Mouse (Mus musculus) ES-E14 (cell line): ENCODE measurements around the gene Grid1. TPM values are rescaled to one million over a fixed set of nuclear protein-coding genes. Genes with fewer than 3 reads are reported as not detected.

Source experiments
- DNase-seq: peaks from one replicate; pipeline ENCODE4 v3.0.0-alpha.2; 2013; ENCODE audit warnings: low read depth, low spot score
- H3K27ac ChIP-seq: 2 replicates; pipeline ENCODE4 v1.5.1; 2012; ENCODE audit warnings: low read depth, mild to moderate bottlenecking, low read length, moderate library complexity, mixed read lengths; ENCODE audit not compliant: poor library complexity, insufficient read depth, severe bottlenecking
- H3K36me3 ChIP-seq: 2 replicates; pipeline ENCODE4 v1.6.1; 2012; ENCODE audit warnings: mild to moderate bottlenecking, low read length, moderate library complexity, mixed read lengths; ENCODE audit not compliant: control insufficient read depth, poor library complexity, insufficient read depth, severe bottlenecking
- H3K4me1 ChIP-seq, 2 experiments: fragments of 150-350 bp in 1 of 2; sonication (generic) in 1 of 2; 2 replicates each; pipeline ENCODE4 v1.6.1; 2012; ENCODE audit warnings: low read length in 2 of 2, mild to moderate bottlenecking in 1 of 2, mixed read lengths in 1 of 2; ENCODE audit not compliant: control insufficient read depth in 2 of 2, insufficient read depth in 2 of 2, poor library complexity in 1 of 2
- H3K4me3 ChIP-seq, 2 experiments: fragments of 150-350 bp in 1 of 2; sonication (generic) in 1 of 2; 2 replicates each; pipeline ENCODE4 v1.5.1; 2012; ENCODE audit warnings: low read length in 2 of 2, low read depth in 1 of 2, mild to moderate bottlenecking in 1 of 2, mixed read lengths in 1 of 2; ENCODE audit not compliant: insufficient read depth in 1 of 2, poor library complexity in 1 of 2, severe bottlenecking in 1 of 2
- H3K9ac ChIP-seq: 2 replicates; pipeline ENCODE4 v1.6.1; 2012; ENCODE audit warnings: low read depth, mild to moderate bottlenecking, low read length, mixed read lengths; ENCODE audit not compliant: poor library complexity, insufficient read depth, severe bottlenecking
- H3K9me3 ChIP-seq: fragments of 150-350 bp; sonication (generic); 2 replicates; pipeline ENCODE4 v1.6.1; 2012; ENCODE audit warnings: low read depth, mild to moderate bottlenecking, low read length; ENCODE audit not compliant: control insufficient read depth, insufficient read depth
- CHD2 ChIP-seq: IDR thresholded peaks from 2 replicates; pipeline ENCODE4 v1.6.1; 2014; ENCODE audit warnings: mild to moderate bottlenecking, low read depth, low read length, inconsistent platforms
- HCFC1 ChIP-seq: IDR thresholded peaks from 2 replicates; pipeline ENCODE4 v1.6.1; 2012; ENCODE audit warnings: low read length, inconsistent platforms, borderline replicate concordance; ENCODE audit not compliant: insufficient read depth
- MAFK ChIP-seq: IDR thresholded peaks from 2 replicates; pipeline ENCODE4 v1.6.1; 2014; ENCODE audit warnings: mild to moderate bottlenecking, low read depth, low read length, inconsistent platforms; ENCODE audit not compliant: insufficient read depth
- ZC3H11A ChIP-seq: IDR thresholded peaks from 2 replicates; pipeline ENCODE4 v1.6.1; 2012; ENCODE audit warnings: low read depth, mild to moderate bottlenecking, inconsistent platforms, low read length, borderline replicate concordance
- ZNF384 ChIP-seq: IDR thresholded peaks from 2 replicates; pipeline ENCODE4 v1.6.1; 2012; ENCODE audit warnings: low read depth, low read length, inconsistent platforms
- in situ Hi-C, 2 experiments: fragments of 600-800 bp; cut with MboI; formaldehyde crosslinking; loops; one replicate each; pipeline ENCODE4 v1.15.1; 2025; ENCODE audit warnings: low sequenced_read_pairs in 2 of 2, inconsistent platforms in 1 of 2; ENCODE audit not compliant: unreplicated experiment in 2 of 2
- total RNA-seq: library from RNA; depleted of rRNA; stranded (reverse); fragments of 300-350 nt; gene quantifications from 2 replicates; pipeline ENCODE4 v1.2.3, GENCODE M21; 2012

The Grid1 gene
- total RNA-seq, 1 experiment: 0.54 TPM

- Histone ChIP-seq H3K27ac (no peak overlapping the region), H3K4me3 (no peak overlapping the region), H3K9ac (no peak overlapping the region), H3K36me3 (no peaks in the 10 kb centered on the region), H3K9me3 (no peaks in the 10 kb centered on the region), H3K4me1 (no peaks in the 10 kb centered on the region)
- in situ Hi-C loops: loop anchor here in 1 of 2 experiments (25.0 kb wide), 1 partner anchor 90 kb away; no protein-coding TSS in a partner anchor
- no peak for DNase-seq
- TF ChIP-seq CHD2: no peak
- no peak for TF ChIP-seq ZC3H11A
- no peak for TF ChIP-seq HCFC1
- TF ChIP-seq MAFK: no peak
- no peak for TF ChIP-seq ZNF384
These were observed 132.4 kb downstream of the Grid1 start for GRCm38 (mm10) chr14:34952311-34952710.

DNA sequence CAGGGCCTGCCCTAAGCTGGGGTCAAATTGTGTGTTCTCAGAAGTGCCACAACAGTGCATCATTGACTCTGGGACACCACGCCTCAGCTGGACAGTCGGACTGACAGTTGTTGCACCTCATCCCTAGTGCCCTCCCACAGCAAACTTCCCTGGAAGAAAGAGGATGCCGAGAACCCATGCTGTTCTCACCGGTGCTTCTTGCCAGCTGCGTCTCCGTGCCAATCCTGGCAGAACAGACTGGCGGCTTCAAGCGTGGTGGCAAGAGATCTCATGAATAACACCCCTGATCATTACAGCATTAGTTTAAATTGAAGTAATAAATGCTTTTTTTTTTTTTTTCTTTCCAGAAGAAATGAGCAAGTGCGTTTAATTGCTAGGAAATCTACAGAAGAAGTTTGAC, 133.7 kb downstream of the Grid1 start:
- Histone ChIP-seq H3K27ac (no peak overlapping the region), H3K4me3 (no peak overlapping the region), H3K9ac (no peak overlapping the region), H3K4me1 (no peaks in the 10 kb centered on the region), H3K36me3 (no peaks in the 10 kb centered on the region), H3K9me3 (no peaks in the 10 kb centered on the region)
- TF ChIP-seq CHD2: no peak
- TF ChIP-seq MAFK: no peak
- TF ChIP-seq HCFC1: no peak
- TF ChIP-seq ZC3H11A: no peak
- no peak for TF ChIP-seq ZNF384
- DNase-seq: no peak
- in situ Hi-C loops: loop anchor here in 1 of 2 experiments (25.0 kb wide), 1 partner anchor 91 kb away; no protein-coding TSS in a partner anchor

GRCm38 (mm10) chr14:34955689-34956088, 135.8 kb downstream of the Grid1 start:
- no peak for DNase-seq
- Histone ChIP-seq H3K36me3 (no peaks in the 10 kb centered on the region), H3K4me3 (no peak overlapping the region), H3K4me1 (no peaks in the 10 kb centered on the region), H3K9me3 (no peaks in the 10 kb centered on the region), H3K9ac (no peak overlapping the region), H3K27ac (no peak overlapping the region)
- TF ChIP-seq ZNF384: no peak
- in situ Hi-C loops: loop anchor here in 1 of 2 experiments (25.0 kb wide), 1 partner anchor 93 kb away; no protein-coding TSS in a partner anchor

GRCm38 (mm10) chr14:34960227-34960626, 140.3 kb downstream of the Grid1 start:
- Histone ChIP-seq H3K27ac (no peak overlapping the region), H3K9me3 (no peaks in the 10 kb centered on the region), H3K36me3 (no peaks in the 10 kb centered on the region), H3K4me3 (no peak overlapping the region), H3K9ac (no peak overlapping the region), H3K4me1 (no peaks in the 10 kb centered on the region)
- DNase-seq: no peak
- TF ChIP-seq ZNF384 (no peak), CHD2 (no peak), ZC3H11A (no peak), HCFC1 (no peak), MAFK (no peak)
- in situ Hi-C loops: loop anchor here in 1 of 2 experiments (25.0 kb wide), 1 partner anchor 98 kb away; no protein-coding TSS in a partner anchor

DNA sequence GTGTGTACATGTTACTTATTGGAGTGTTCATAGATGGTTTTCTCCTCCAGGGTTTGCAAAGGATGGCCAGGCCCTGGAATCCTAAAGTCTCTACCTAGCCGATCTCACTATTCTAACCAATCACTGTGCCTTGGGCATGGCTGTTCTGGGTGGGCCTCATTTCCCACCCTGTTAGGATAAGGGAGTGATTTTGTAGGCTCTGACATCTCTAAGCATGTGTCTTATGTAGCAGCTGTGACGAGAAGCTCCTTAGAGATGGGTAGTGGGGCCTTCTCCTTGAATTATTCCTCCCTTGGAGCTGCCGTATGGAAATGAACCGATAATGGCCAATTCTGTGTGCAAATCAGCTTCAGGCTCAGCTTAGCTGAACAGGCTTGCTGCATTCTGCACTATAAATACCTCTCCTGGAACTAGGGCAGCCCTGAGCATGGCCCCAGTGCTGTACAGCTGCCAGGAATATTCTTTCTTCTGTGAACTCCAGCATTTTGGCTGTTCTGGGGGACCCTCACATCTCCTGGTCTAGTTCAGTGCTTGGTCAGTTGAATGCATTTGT, 143.8 kb downstream of the Grid1 start:
- Histone ChIP-seq H3K36me3 (no peaks in the 10 kb centered on the region), H3K9me3 (no peaks in the 10 kb centered on the region), H3K4me3 (no peak overlapping the region), H3K27ac (no peak overlapping the region), H3K9ac (no peak overlapping the region), H3K4me1 (no peaks in the 10 kb centered on the region)
- TF ChIP-seq ZC3H11A (no peak), HCFC1 (no peak)
- in situ Hi-C loops: loop anchor here in 1 of 2 experiments (25.0 kb wide), 1 partner anchor 101 kb away; no protein-coding TSS in a partner anchor
- no peak for DNase-seq
